Mouse (Mus musculus) CH12.LX (cell line): ENCODE measurements at regions not wholly inside any gene's neighbourhood (a gene's known extent, or its start where the extent isn't known, plus 50 kb on each side); places are given as distances from the start of the nearest gene placed in this dataset.

ENCODE experiments used
- DNase-seq: peaks from one replicate; pipeline ENCODE4 v3.0.0-alpha.2; 2013; ENCODE audit errors: extremely low read depth
- H3K27ac ChIP-seq: 2 replicates; pipeline ENCODE4 v1.5.1; 2012; ENCODE audit warnings: low read depth, mild to moderate bottlenecking, control low read depth, moderate library complexity; ENCODE audit not compliant: insufficient read depth
- H3K27me3 ChIP-seq: replicated peaks from 2 replicates; pipeline ENCODE3; 2012; ENCODE audit warnings: inconsistent platforms
- H3K36me3 ChIP-seq, 2 experiments: replicated peaks in 1 of 2; 2 replicates each; pipeline versions ENCODE3 to v1.6.1; 2012; ENCODE audit warnings: inconsistent platforms in 1 of 2, low read length in 1 of 2, mild to moderate bottlenecking in 1 of 2, mixed read lengths in 1 of 2, moderate library complexity in 1 of 2; ENCODE audit not compliant: control insufficient read depth in 1 of 2, insufficient read depth in 1 of 2
- H3K4me1 ChIP-seq, 2 experiments: 2 replicates each; pipeline ENCODE4 v1.6.1; 2012; ENCODE audit warnings: inconsistent platforms in 1 of 2, moderate library complexity in 1 of 2; ENCODE audit not compliant: insufficient read depth in 2 of 2, control insufficient read depth in 1 of 2
- H3K4me2 ChIP-seq: 2 replicates; pipeline ENCODE4 v1.6.1; 2012; ENCODE audit warnings: low read depth, mild to moderate bottlenecking, control low read depth; ENCODE audit not compliant: poor library complexity, insufficient read depth, severe bottlenecking
- H3K4me3 ChIP-seq, 3 experiments: fragments of 150-350 bp in 1 of 3; sonication (generic) in 1 of 3; replicated peaks in 1 of 3; 2 replicates each; pipeline versions ENCODE3 to v1.5.1; 2011 to 2012; ENCODE audit warnings: low read depth in 2 of 3, low read length in 2 of 3, mild to moderate bottlenecking in 2 of 3, moderate library complexity in 2 of 3, control low read depth in 1 of 3, improper control_type of control experiment in 1 of 3, inconsistent platforms in 1 of 3, mixed read lengths in 1 of 3; ENCODE audit not compliant: poor library complexity in 1 of 3
- H3K79me2 ChIP-seq: replicated peaks from 2 replicates; pipeline ENCODE4 v1.6.1; 2012; ENCODE audit warnings: mild to moderate bottlenecking, moderate library complexity; ENCODE audit not compliant: control insufficient read depth, poor library complexity, insufficient read depth, severe bottlenecking; ENCODE audit errors: extremely low read depth
- H3K9ac ChIP-seq: 2 replicates; pipeline ENCODE4 v1.6.1; 2012; ENCODE audit warnings: low read depth, mild to moderate bottlenecking, control low read depth, moderate library complexity; ENCODE audit not compliant: insufficient read depth
- H3K9me3 ChIP-seq: replicated peaks from 2 replicates; pipeline ENCODE3; 2012; ENCODE audit warnings: low read length, inconsistent platforms, mixed read lengths
- BHLHE40 ChIP-seq: IDR thresholded peaks from 2 replicates; pipeline ENCODE4 v1.6.1; 2011; ENCODE audit warnings: mild to moderate bottlenecking, low read depth, low read length, improper control_type of control experiment
- CHD1 ChIP-seq: IDR thresholded peaks from 2 replicates; pipeline ENCODE4 v1.6.1; 2012; ENCODE audit warnings: low read depth, low read length, improper control_type of control experiment, inconsistent platforms
- CHD2 ChIP-seq: IDR thresholded peaks from 2 replicates; pipeline ENCODE4 v1.6.1; 2011; ENCODE audit warnings: low read length, improper control_type of control experiment
- E2F4 ChIP-seq: IDR thresholded peaks from 2 replicates; pipeline ENCODE4 v1.6.1; 2011; ENCODE audit warnings: low read depth, low read length, improper control_type of control experiment; ENCODE audit not compliant: insufficient replicate concordance
- ELF1 ChIP-seq: IDR thresholded peaks from 2 replicates; pipeline ENCODE4 v1.6.1; 2014; ENCODE audit warnings: low read depth, mild to moderate bottlenecking, inconsistent platforms, low read length, improper control_type of control experiment
- EP300 ChIP-seq: IDR thresholded peaks from 2 replicates; pipeline ENCODE4 v1.6.1; 2011; ENCODE audit warnings: low read length, improper control_type of control experiment
- GABPA ChIP-seq: IDR thresholded peaks from 2 replicates; pipeline ENCODE4 v1.6.1; 2012; ENCODE audit warnings: low read depth, low read length, improper control_type of control experiment, inconsistent platforms; ENCODE audit not compliant: insufficient replicate concordance
- HCFC1 ChIP-seq: IDR thresholded peaks from 2 replicates; pipeline ENCODE4 v1.6.1; 2012; ENCODE audit warnings: low read depth, mild to moderate bottlenecking, inconsistent platforms, low read length, improper control_type of control experiment
- IRF4 ChIP-seq: IDR thresholded peaks from 2 replicates; pipeline ENCODE4 v1.6.1; 2014; ENCODE audit warnings: low read depth, mild to moderate bottlenecking, inconsistent platforms, low read length, improper control_type of control experiment
- KAT2A ChIP-seq: IDR thresholded peaks from 2 replicates; pipeline ENCODE4 v1.6.1; 2012; ENCODE audit warnings: low read length, improper control_type of control experiment, inconsistent platforms; ENCODE audit not compliant: insufficient replicate concordance
- MAFK ChIP-seq: IDR thresholded peaks from 2 replicates; pipeline ENCODE4 v1.6.1; 2011; ENCODE audit warnings: low read length, improper control_type of control experiment; ENCODE audit not compliant: insufficient replicate concordance
- MAZ ChIP-seq: IDR thresholded peaks from 2 replicates; pipeline ENCODE4 v1.6.1; 2012; ENCODE audit warnings: low read depth, mild to moderate bottlenecking, inconsistent platforms, low read length, improper control_type of control experiment, moderate library complexity
- MYC ChIP-seq: IDR thresholded peaks from 2 replicates; pipeline ENCODE4 v1.6.1; 2011; ENCODE audit warnings: low read depth, mild to moderate bottlenecking, improper control_type of control experiment, low read length
- NELFE ChIP-seq: IDR thresholded peaks from 2 replicates; pipeline ENCODE4 v1.6.1; 2011; ENCODE audit warnings: low read depth, low read length, improper control_type of control experiment
- NRF1 ChIP-seq: IDR thresholded peaks from 2 replicates; pipeline ENCODE4 v1.6.1; 2014; ENCODE audit warnings: low read depth, mild to moderate bottlenecking, inconsistent platforms, low read length, improper control_type of control experiment, moderate library complexity
- PAX5 ChIP-seq: IDR thresholded peaks from 2 replicates; pipeline ENCODE4 v1.6.1; 2012; ENCODE audit warnings: low read length, inconsistent platforms, mixed read lengths
- RAD21 ChIP-seq: IDR thresholded peaks from 2 replicates; pipeline ENCODE4 v1.6.1; 2011; ENCODE audit warnings: low read depth, mild to moderate bottlenecking, low read length, improper control_type of control experiment, moderate library complexity
- SIN3A ChIP-seq: IDR thresholded peaks from 2 replicates; pipeline ENCODE4 v1.6.1; 2012; ENCODE audit warnings: low read length, improper control_type of control experiment, inconsistent platforms
- SMC3 ChIP-seq: IDR thresholded peaks from 2 replicates; pipeline ENCODE4 v1.6.1; 2011; ENCODE audit warnings: low read depth, low read length, improper control_type of control experiment
- TBP ChIP-seq: conservative IDR thresholded peaks from 2 replicates; pipeline ENCODE4 v1.6.1; 2011; ENCODE audit warnings: low read depth, low read length, improper control_type of control experiment
- ZC3H11A ChIP-seq: IDR thresholded peaks from 2 replicates; pipeline ENCODE4 v1.6.1; 2012; ENCODE audit warnings: low read depth, mild to moderate bottlenecking, inconsistent platforms, low read length, improper control_type of control experiment
- ZMIZ1 ChIP-seq: IDR thresholded peaks from 2 replicates; pipeline ENCODE4 v1.6.1; 2012; ENCODE audit warnings: low read depth, mild to moderate bottlenecking, inconsistent platforms, low read length, improper control_type of control experiment
- dilution Hi-C: fragments of 300-500 bp; cut with MboI; formaldehyde crosslinking; loops from 2 replicates; pipeline ENCODE4 v1.14.3; 2020; ENCODE audit warnings: low sequenced_read_pairs; ENCODE audit not compliant: extremely low pct_unique_long_range_greater_than_20kb, extremely low pct_ligation_motif_present
- in situ Hi-C: fragments of 300-500 bp; cut with MboI; formaldehyde crosslinking; loops from 3 replicates; pipeline ENCODE4 v1.14.3; 2019; ENCODE audit warnings: low sequenced_read_pairs, low pct_ligation_motif_present, low pct_unique_long_range_greater_than_20kb, mixed read lengths

DNA sequence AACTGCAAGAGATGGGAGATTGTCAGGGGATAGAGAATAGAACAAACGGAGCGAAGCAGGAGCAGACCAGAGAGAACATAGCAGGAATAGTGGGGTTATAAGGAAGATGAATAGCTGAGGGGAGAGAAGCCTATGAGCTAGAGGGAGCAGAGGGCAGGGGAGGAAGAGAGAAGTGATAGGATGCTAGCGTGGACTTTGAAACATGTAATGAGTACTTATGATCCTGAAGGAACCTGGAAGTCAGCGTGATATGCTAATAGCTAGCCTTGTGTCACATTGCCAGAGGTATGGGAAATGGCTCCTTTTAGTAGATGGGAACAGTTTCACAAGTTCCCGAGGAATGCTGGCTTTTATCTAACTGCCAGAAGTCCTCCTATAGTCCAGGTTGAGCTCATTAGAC lies 51.8 kb downstream of the Calml3 start:
- H3K9me3 ChIP-seq, result no peaks in the 10 kb centered on the region
- no peak overlapping the region for H3K9ac ChIP-seq
- no peak for DNase-seq
- H3K79me2 ChIP-seq, result no peaks in the 10 kb centered on the region
- peaks cover 4 to 6% of the 10 kb centered on the region in 2 experiments; a peak in 3 of 4 replicates for H3K4me1 ChIP-seq
- TF ChIP-seq ZC3H11A, result no peak
- TF ChIP-seq ELF1, result no peak
- TF ChIP-seq BHLHE40, result no peak
- no peak for TF ChIP-seq E2F4
- TF ChIP-seq SIN3A, result no peak
- TF ChIP-seq SMC3, result no peak
- no peak for TF ChIP-seq MYC
- TF ChIP-seq EP300, result no peak
- no peak for TF ChIP-seq TBP
- dilution Hi-C loops (no loop called here), in situ Hi-C loops (loop anchor here (25.0 kb wide), 1 partner anchor 135 kb away; no protein-coding TSS in a partner anchor)
- H3K4me3 ChIP-seq, result no peak overlapping the region
- H3K27me3 ChIP-seq, result no peaks in the 10 kb centered on the region
- no peak overlapping the region for H3K27ac ChIP-seq
- no peak overlapping the region for H3K4me2 ChIP-seq
- no peaks in the 10 kb centered on the region for H3K36me3 ChIP-seq

GRCm38 (mm10) chr13:3751222-3751621 lies 52.9 kb downstream of the Calml3 start:
- TF ChIP-seq MAFK (no peak), IRF4 (no peak)
- Histone ChIP-seq H3K27ac (no peak overlapping the region), H3K9me3 (no peaks in the 10 kb centered on the region), H3K9ac (no peak overlapping the region), H3K4me2 (no peak overlapping the region), H3K36me3 (no peaks in the 10 kb centered on the region), H3K4me1 (peaks cover 4 to 6% of the 10 kb centered on the region in 2 experiments; a peak in 3 of 4 replicates), H3K4me3 (no peak overlapping the region), H3K79me2 (no peaks in the 10 kb centered on the region), H3K27me3 (no peaks in the 10 kb centered on the region)
- in situ Hi-C loops, result loop anchor here (25.0 kb wide), 1 partner anchor 136 kb away; no protein-coding TSS in a partner anchor
- dilution Hi-C loops, result no loop called here
- no peak for DNase-seq

- Histone ChIP-seq H3K9ac (no peak overlapping the region), H3K36me3 (no peaks in the 10 kb centered on the region), H3K4me3 (no peak overlapping the region), H3K27ac (no peak overlapping the region), H3K4me2 (no peak overlapping the region), H3K27me3 (no peaks in the 10 kb centered on the region), H3K9me3 (no peaks in the 10 kb centered on the region), H3K79me2 (no peaks in the 10 kb centered on the region), H3K4me1 (peaks cover 4 to 6% of the 10 kb centered on the region in 2 experiments; a peak in 3 of 4 replicates)
- in situ Hi-C loops (loop anchor here (25.0 kb wide), 1 partner anchor 137 kb away; no protein-coding TSS in a partner anchor), dilution Hi-C loops (no loop called here)
- no peak for DNase-seq
- no peak for TF ChIP-seq RAD21
- TF ChIP-seq CHD2, result no peak
- TF ChIP-seq BHLHE40, result no peak
- TF ChIP-seq EP300, result no peak
- TF ChIP-seq PAX5, result no peak
- TF ChIP-seq MAZ, result no peak
- no peak for TF ChIP-seq MYC
- no peak for TF ChIP-seq ZMIZ1
- TF ChIP-seq MAFK, result no peak
- TF ChIP-seq CHD1, result no peak
- TF ChIP-seq NRF1, result no peak
- TF ChIP-seq NELFE, result no peak
- no peak for TF ChIP-seq GABPA
- TF ChIP-seq HCFC1, result no peak
- TF ChIP-seq KAT2A, result no peak
These were observed 53.4 kb downstream of the Calml3 start for GRCm38 (mm10) chr13:3750756-3751155.
